Mouse (Mus musculus) thymus, postnatal 4 days (tissue): ENCODE measurements around the gene Tmem131.

Experiments used
- DNase-seq: peaks from one replicate; pipeline ENCODE4 v3.0.0; 2021

Tmem131 gene

DNA sequence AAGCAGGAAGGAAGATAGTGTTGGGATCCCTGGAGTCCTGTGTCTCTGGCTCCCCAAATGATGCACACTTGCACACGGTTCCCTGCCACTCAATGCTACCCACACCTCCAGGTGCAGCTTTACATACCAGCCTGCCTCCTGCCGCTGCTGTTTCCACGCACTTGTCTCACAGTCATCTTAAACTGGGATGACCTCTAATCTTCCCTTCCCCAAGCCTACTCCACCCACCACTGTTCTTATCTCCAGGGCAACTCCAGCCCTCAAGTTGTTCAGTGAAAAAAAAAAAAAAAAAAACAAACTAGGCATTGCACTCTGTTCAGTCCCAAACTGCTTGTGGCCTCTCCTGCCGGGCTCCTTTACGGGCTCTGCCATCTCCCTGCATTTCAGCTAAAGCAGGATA is at the start of gene Tmem131:
TSS of gene Tmem131 (minus strand) at position 14 of the 400 bp plus-strand sequence.
- no peak for DNase-seq

- no peak for DNase-seq
Measured at GRCm38 (mm10) chr1:36988561-36988960, 45.1 kb upstream of the Tmem131 start.

DNA sequence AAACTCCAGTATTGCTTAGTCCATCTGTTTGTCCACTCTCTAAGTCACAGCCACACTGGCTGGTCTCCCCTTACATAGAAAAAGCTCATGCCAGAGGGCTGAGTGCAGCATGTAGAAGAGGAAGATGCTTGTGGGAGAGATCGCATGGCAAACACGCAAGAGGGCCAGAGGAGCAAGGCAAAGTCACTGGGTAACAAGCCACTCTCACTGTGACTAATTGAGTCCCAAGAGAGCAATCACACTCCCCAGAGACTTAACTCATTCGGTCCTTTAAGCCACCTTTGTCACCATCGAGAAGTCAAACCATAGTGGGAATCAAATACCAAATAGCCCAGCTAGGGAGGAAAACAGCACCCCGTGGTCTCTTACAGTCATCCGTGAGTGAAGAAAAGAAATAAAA is 44.7 kb upstream of the Tmem131 start:
- no peak for DNase-seq

- no peak for DNase-seq
Measured at GRCm38 (mm10) chr1:36987172-36988148, 44.0 kb upstream of the Tmem131 start.

- DNase-seq, result no peak
Measured at GRCm38 (mm10) chr1:36986396-36987160, 43.1 kb upstream of the Tmem131 start.

DNA sequence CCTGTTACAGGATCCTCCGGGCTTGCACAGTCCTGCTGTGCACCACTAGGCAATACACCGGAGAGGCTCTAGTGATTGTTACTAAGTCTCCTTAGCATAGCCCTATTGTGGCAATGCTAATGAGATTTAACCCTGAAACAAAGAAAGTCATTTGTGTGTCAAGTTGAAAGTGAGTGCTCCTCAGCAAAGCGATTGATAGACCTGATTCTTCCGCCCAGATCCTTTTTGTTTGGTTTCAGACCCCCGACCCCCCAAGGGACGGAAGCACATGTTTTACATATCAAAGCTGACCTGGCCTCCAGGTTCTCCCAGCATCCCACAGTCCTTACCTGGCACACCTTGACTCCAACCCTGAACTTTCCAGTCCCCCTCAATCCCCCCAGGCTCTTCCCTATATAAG is 42.4 kb upstream of the Tmem131 start:
- DNase-seq, result no peak

GRCm38 (mm10) chr1:36984406-36984805 is 40.9 kb upstream of the Tmem131 start:
- no peak for DNase-seq

DNA sequence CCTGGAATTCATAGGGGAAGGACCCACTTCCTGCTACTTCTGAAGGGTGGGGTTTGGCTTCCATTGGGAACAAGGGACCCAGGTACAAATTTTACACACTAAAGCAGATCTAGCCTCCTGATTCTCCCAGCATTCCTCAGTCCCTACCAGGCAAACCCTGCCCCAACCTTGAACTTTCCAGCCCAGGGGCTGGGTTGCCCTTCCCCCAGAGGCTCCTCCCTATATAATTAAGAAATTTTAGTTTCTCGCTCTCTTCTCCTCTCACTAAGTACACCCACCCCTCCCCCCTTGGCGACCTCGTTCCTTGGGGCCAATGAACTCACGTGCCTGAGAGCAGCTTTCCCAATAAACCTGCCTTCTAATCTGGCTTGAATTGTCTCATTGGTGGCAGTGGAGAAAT is 40.3 kb upstream of the Tmem131 start:
- no peak for DNase-seq

GRCm38 (mm10) chr1:36982191-36982961 is 38.9 kb upstream of the Tmem131 start:
- DNase-seq, result no peak

- DNase-seq, result no peak
Measured at GRCm38 (mm10) chr1:36976770-36977169, 33.3 kb upstream of the Tmem131 start.

GRCm38 (mm10) chr1:36970918-36971617 is 27.6 kb upstream of the Tmem131 start:
- DNase-seq, result no peak

- no peak for DNase-seq
Measured at GRCm38 (mm10) chr1:36965831-36966230, 22.4 kb upstream of the Tmem131 start.

DNA sequence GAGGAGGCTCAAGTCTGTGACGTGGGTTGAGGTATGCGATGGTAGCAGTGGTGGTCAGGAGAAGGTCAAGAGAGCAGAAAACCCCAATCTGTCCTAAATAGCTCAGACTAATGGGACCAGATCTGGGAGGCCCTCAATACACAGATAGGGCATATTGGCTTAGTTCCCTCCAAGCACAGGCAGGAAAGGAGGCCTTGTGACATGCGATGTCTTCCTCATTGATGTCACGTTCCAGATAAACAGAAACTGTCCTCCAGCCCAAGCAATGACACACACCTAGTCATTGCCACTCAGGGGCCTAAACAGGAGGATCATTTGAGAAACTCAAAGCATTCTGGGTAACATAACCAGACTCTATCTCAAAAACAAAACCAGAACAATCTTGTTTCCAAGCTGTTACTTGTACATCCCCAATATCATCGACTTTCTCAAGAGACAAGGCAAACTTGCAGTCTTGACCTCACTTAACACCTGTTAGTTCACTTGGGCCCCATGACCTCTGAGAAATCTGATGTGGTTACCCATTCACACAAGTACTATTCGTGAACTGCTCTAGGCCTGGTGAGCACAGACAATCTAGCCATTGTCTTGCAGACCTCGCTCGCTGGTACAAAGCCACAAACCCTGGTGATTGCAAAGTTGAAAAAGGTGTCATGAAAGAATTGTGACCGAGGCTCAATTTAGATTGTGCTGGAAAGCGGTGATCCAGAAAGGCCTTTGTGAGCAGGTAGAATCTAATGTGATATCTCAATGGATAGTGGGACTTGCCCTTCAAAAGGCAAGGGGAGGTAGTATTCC is 19.1 kb upstream of the Tmem131 start:
- DNase-seq, result no peak

GRCm38 (mm10) chr1:36960509-36961222 is 17.2 kb upstream of the Tmem131 start:
- DNase-seq, result peak; percentile 46

GRCm38 (mm10) chr1:36949591-36950184 is 6.2 kb upstream of the Tmem131 start:
- DNase-seq, result no peak

DNA sequence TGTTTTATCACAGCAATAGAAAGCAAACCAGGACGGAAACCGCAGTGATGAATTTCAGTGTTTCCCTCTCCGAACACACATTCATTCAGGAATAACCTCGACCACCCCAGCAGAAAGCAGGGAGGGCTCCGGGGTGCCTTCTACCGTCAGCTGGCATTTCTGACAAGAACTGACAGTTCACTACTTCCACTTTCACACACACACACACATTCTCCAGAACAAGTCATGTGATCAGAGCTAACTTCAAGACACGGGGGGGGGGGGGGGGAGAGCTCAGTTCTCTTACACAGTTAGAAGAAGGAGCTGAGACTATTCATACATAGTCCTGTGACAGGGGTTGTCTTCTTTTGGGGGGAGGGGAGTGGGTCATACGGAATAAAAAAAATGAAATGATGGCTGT is 4.0 kb upstream of the Tmem131 start:
- DNase-seq, result no peak

DNA sequence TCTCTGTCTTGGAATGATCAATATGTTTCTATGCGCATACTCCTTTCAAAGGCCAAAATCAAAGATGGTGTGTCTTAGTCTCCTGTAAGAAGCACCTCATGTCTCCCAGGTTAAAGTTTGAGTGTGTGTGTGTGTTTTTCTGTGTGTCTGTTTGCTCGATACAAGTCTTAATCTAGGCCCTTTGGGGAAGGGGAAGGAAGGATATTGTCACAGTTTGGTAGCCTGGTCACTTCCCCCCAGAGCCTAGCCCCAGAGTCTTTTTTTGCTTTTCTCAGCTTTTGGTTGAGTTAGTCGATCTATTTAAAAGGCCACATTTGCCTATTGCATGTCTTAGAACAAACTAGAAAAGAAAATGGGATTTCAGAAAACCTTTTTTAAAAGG is 3.1 kb downstream of the Tmem131 start:
- no peak for DNase-seq

DNA sequence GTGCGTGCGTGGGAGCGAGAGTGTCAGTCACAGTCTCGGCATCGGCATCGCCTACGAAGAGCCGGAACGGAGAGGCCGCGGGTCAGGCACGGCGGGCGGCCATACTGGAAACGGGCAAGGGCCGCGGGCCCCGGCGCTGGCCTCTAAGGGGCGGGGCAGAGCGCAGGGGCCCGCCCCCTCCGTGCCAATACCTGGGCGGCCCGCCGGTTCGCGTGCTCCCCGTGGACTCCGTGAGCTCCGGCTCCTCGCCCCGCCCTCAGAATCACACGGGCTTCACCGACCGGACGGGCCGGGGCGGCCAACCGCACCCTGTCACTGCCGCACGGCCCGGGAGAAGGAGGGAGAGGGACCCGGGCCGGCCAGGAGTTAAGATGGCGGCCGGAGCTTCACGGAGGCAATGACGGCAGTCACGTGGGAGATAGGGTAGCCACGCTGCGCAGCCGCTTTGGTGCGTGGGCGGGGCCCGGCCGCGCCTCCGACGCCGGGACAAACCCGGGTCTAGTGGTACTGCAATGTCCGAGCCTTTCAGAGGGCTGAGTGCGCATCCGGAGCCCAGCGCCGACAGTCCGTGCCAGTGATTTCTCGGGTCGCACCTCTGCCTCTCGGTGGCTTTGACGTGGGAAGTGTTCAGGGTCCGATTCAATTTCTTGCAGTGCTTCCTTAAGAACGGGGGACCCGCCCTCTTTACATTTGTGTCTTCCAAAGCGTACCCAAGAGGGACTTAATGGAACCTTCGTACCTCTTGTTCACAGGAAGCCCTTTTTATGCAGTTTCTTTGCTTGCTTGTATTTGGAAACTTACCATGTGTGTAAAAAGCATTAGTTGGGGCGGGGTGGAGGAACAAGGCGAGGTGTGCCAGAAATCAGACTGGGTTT is 3.7 kb downstream of the Tmem131 start:
- DNase-seq, result peak; percentile 94

DNA sequence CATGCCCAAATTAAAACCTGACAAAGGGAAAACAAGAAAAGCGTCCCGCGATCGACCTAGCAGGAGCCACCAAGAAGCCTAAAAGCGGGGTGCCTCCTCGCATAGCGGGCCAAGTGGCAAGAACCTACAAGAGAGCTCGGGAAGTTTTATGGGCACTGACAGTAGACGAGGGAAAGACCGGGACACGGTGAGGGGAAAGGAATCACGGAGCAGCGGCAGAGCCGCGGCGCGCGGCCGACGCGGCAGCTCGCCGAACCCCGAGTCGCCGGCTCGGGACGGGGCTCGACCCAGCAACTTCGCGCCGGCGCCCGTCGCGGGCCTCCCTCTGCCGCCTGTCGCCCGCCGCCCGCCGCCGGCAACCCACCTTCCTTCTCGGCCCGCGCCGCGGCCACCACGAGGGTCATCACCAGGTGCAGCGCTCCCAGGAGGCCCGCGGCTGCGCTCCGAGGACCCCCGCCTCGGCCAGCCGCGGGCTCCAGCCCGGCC is 4.6 kb downstream of the Tmem131 start:
- peak; percentile 72 for DNase-seq
